Mouse (Mus musculus) embryo, embryonic 10 days (tissue): ENCODE measurements around the gene Ccdc50.

Experiments
- DNase-seq: peaks from one replicate; pipeline ENCODE4 v3.0.0-alpha.2; 2015; ENCODE audit warnings: low spot score

Gene Ccdc50

DNA sequence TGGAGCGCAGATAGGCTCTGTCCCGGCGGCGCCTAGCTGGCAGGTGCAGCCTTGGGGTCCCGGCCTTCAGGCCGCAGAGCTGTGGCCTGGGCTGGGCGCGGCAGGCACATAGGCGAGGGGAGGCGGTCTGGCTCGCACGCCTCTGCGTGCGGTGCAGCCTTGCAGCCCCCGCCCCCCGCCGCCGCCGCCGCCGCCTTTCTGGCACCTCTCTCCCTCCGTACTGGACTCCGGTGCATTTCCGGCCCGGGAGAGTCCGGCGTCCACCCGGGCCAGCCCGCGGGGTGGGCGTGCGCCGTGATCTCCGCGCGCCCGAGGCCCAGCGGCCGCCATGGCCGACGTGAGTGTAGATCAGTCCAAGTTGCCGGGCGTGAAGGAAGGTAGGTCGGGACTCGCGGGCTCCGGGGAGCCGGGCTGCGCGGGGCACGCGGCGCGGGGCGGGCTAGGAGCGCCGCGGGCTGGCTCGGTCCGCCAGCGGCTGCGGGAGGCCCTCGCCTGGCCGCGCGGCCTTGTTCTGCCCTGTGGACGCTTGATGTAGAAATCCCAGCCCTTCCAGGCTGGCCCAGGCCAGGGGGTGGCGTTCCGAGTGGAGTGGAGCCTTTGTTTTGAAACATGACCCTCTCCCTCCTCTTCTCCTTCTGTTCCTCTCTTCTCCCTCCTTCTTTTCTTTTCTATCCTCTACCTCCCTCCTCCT is at the start of gene Ccdc50:
Ccdc50 (plus strand) TSS at position 109 of the 691 bp plus-strand sequence.
- peak; percentile 84 for DNase-seq

DNA sequence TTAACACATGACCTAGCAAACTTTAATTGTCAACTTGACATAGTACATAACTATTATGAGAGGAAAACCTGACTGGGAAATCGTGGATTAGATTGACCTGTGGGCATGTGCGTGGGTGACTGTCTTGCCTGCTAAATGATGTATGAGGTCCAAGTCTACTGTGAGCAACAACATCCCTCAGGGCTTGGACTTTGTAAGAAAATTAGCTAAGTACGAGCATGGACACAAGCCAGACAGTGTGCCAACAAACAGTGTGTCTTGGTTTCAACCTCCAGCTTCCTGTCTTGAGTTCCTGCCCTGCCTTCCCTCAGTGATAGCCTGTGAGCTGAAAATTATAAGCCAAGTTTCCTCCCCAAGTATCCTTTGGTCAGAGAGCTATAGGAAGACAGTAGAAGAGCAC is 41.1 kb upstream of the Ccdc50 start:
- DNase-seq, result no peak

DNA sequence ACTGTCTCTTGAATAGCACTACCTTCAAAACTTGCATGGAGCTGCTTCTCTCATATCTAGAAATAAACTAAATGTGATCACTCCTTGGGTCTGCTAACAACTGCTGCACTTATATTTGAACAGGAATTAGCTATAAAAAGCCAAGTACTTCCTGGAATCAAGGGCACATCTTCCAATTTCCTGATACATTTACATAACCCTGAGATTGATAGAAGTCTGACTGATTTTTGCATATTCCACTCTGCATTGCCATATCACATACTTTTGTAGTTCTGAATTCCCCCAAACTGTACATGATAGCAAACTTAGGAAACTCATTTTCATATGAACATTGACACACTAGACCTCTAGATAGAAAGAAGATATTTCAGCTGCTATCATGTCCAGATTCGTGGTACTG is 40.3 kb upstream of the Ccdc50 start:
- DNase-seq, result no peak

DNA sequence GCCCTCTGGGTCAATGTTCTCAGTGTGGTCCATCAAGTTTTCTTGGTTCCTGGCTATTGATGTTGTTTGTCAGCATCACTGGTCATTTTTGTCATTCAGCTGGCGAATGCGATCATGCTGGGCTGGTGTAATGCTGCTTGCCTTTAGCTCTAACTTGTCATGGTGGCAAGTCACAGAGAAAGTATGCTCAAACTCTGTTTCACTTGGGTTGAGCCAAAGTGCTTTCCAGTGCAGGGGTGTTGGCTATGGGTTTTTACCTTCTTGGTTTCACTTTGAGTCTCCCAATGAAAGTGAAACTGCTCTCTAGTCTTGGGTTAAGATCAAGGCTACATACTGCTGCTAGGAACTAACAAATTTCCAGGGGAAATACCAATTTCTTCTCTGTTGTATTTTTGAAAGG is 39.4 kb upstream of the Ccdc50 start:
- DNase-seq, result no peak

DNA sequence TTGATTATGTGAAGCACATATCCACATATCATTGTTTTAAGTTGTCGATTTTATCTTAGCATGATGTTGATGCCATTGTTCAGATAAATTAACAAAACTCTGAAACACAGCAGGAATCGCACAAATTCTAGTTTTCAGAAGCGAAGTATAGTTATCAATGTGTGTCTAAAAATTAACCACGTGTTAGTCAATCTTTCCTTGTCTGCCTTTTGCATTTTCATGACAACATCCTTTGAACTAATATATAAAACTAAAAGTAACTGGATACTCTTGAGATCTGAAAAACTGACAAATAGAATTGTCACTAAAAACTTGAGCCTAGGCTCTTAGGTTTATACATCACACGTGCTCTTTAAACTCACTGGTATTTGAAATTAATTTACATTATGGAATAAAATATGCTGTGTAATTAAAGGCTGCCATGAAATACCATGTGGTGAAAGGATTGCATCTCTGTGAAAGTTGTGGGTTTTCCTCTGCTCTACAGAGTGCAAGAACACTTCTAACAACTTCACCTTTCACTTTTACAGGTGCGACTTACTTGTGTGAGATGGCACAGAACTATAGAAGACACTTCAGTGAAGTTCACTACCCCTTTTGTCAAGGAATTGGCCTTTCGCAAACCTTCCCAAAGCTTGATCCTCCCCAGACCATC is 38.7 kb upstream of the Ccdc50 start:
- no peak for DNase-seq

DNA sequence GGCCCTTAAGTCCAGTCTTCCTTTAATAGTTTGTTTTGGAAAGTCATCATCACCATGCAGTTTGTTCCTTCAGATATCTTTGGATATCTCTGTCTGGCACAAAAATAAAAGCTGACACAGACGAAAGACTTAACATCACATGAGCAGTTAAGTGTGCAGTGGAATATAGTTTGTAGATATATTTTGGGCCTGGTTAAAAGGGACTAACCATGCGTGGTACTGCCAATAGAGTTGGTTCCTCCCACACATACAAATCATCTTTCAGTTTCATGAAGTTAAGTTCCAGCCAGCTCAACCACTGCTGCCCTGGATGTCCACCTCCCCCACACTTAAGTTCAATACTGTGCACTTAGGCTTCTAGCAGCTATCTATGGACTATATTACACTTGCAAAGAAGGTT is 34.2 kb upstream of the Ccdc50 start:
- DNase-seq, result no peak

DNA sequence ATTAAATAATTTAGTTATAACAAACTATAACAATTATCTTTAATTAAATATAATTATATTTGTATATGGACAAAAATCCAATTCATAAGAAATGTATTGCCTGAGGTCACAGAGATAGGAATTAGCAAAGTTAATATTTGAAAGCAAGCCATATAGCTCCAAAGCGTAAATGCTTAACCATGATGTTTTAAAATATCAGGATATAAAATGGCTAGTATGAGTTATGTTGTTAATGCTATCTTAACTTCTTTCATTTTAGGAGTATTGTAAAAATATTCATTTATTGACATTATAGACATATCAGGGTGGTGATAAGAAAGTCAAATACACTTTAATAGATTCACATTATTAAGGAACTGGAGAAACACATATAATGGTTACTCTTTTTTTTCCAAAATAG is 28.6 kb upstream of the Ccdc50 start:
- DNase-seq, result no peak

DNA sequence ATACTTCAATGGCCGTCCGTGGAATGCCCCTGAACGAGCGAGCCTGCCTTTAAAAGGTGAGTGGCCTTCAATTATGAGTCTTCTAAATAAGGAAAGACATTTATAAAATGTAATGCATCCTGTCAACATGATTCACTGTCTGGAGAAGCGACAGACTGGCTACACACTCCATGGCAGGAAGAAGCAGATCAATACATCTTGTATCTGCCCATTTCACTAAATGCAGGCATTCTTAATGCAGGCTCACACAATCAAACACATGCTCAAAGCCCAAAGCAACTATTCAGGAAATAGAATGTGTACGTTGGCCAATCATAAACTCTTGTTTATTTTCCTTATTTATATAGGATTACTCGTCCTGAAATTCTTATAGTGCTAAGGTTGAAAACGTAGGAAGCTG is 18.5 kb upstream of the Ccdc50 start, which contains the start of gene Uts2b:
Uts2b (minus strand) TSS at position 49 of the 400 bp plus-strand sequence.
- DNase-seq, result no peak

DNA sequence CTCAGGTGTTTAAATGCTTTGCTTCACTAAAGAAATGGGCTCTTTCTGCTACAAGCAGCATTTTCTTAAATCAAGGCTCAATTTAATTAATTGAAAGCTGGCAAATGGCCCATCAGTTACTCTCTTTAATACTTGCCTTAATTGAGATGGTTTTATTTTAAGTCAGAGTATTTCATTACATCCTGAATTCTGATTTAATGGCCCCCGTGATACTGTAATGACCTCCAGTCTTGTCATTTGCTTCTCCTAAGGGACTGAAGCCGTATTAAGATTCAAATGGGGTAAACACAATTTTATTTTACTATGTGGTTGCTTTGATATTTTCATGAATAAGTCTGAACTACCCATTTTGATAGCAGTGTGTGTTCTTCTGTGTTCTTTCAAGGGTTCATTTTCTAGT is 18.0 kb upstream of the Ccdc50 start:
- DNase-seq, result no peak

DNA sequence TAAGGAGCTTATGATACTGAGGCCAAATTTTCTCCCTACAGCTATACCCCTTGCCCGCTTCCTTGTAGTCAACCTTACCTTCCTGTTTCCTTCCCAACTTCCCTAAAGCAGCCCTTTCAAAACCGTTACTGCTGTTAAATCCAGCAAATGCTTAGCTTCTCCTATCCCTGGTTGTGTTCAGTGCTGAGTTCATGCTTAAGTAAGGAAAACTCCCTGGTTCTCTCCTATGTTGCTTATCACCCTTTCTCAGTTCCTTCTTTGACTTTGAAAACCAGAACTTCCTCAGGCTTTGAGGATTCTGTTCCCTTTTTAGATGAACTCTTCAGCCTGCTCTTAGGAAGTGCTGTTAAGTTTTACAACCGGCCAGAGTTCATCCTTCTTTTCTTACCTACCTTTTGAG is 14.5 kb upstream of the Ccdc50 start:
- no peak for DNase-seq

DNA sequence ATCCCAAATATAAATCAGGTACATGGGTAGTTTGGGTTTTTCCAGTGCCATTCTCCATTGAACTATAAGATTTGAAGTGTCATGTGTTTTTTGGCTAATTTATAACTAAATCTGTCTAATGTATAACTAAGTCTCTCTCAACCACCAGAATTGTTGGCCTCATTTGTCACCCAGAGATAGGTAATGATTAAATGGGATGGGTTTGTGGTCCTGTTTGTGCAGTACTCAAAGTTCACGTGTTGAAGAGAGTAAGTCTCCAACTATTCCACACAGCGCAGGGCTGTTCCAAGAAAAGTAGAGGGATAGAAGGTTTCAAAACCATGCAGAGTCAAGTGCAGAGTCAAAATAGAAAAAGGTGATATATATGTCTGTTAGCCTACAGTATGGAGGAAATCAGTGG is 13.4 kb upstream of the Ccdc50 start:
- no peak for DNase-seq

DNA sequence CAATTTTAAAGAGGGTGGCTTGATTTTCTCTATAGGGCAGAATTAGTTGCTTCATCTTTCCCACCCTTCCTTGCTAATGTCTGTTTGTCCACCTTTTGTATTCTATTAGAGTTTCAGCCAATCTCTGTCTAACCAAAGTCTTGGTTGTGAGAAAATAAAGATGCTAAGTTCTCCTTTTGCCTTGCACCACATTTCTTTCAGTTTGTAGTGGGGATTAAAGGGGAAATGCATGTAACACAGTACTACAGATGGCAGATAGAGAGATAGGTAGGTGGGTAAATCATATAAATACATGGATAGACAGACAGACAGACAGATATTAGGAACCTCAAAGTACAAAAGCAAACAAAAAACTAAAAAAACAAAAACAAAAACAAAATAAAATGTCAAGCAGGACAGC is 12.1 kb upstream of the Ccdc50 start:
- DNase-seq, result no peak

DNA sequence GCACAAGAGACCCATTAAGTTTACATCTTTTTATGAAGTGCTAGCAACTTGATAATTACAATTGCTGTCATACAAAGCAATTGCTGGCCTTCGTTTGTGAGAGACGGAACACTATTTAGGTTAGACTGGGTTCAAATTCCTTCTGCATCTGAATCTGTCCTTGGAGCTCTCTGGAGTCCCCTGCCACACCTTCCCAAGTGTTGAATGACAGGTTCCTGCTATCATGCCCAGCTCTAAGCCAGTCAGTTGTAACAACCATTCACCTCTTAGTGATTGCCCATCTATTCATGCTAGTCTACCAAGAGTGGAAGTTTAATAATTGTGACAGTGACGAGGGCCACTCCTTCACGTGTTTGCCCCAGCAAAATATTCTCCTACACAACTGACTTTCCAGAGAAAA is 6.5 kb upstream of the Ccdc50 start:
- no peak for DNase-seq

DNA sequence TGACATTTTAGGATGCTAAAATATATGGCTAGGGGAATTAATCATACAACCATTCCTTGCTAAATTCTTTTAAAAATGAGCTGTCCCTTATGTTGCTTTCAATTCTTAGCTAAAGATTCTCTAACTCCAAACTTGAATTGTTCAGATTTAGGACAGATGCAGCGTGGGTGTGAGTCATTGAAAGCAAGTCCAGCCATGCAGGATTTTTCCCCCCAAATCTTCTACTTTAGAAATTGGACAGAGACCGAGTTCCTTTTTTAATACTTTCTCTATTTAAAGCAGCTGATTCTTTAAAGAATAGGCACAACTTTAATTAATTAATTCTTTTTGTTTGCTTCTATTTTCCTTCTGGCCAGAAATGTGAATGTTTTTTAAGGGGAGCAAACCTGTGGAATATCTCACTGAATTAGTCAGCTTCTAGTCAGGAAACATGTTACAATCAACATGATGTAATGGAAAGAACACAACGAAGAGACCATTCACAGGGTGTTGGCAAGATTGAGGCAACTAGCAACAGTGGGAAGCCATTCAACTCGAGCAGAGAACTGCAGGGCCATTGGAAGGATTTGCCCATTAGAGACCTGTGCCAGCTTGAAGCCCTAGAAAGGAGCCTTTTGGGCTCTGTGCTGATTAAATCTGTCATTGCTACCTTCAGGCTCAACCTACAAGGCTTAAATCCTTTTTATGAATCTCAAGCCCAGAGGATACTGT is 3.6 kb upstream of the Ccdc50 start:
- no peak for DNase-seq

DNA sequence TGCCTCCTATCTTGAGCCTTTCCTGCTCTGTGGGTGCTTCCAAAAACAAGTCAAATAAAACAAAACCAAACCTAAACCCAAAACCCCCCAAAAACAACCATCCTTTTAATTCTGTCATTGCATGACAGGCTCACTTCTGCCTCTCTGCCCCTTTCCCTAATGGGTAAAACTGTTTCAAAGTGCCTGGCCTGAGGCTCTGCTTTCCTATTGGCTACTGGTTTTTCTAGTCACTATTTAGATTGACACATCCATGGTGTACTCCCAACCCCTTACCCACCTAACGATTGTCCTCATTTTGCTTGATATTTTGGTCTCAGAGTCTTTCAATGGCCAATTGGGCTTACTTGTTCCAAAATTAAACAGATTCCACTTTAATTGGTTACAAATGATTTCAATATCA is 3.0 kb upstream of the Ccdc50 start:
- no peak for DNase-seq

DNA sequence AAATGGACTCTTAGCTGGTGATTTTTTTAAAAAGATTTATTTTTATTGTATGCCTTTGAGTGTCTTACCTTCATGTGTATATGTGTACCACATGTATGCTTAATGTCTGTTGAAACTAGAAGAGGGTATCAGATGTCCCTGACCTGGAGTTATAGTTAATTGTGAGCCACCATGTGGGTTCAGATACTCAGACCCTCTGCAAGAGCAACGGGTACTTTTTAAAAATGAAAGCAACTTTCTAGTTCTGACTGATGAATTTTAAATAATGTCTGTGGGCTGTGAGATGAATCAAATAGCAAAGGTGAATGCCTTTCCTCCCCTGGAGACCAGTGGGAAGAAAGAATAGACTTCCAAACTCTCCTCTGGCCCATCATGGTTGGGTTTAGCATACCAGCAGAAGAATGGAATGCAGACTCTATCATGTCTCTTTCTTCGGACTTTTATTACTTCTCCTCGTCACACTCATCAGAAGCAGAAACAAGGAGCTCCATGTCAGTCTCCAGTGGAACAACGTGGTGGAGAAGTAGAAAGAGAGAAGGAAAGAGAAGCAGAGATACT is 1.7 kb upstream of the Ccdc50 start:
- DNase-seq, result no peak

DNA sequence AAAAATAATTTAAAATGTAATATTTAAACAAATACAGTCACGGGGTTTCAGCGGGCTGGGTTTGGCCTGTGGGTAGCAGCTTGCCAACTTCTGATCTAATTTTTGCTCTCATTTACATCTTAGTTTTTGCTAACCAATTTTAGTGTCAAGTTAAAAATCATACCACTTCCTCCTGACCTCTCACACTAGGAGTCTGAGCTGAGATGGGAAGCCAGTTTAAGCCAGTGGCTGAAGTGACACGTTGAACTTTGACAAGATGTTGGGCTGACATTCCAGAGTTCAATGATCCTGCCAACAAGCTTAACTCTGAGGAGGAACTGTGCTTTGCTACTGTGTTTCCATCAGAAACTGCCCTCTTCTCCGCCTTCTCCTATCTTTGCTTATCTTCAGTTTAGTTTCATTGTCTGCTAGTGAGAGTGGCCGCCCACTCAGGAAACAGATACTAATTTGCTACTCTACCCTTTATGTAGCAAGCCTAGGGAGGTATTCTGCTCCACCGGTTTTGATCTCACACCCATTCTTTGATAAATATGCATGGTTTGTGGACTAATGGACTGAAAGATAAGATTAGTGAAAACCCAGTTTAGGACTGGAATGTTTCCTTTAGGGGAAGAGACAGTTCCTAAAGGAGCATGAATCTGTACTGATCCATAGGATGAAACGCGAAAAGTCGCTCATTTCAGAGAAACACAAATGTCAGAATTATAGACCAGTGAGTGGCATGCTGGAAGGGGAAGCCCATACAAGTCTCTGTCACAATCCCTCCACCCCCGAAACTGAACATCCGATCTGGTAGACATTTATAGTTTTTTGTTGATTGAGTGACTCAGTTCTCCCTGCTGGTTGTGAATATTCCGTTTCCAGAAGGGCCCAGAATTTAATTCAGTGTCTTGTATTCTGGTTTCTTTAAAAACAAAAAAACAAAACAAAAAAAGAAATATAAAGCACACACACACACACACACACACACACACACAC is 746 bp upstream of the Ccdc50 start:
- peak; percentile 6 for DNase-seq

DNA sequence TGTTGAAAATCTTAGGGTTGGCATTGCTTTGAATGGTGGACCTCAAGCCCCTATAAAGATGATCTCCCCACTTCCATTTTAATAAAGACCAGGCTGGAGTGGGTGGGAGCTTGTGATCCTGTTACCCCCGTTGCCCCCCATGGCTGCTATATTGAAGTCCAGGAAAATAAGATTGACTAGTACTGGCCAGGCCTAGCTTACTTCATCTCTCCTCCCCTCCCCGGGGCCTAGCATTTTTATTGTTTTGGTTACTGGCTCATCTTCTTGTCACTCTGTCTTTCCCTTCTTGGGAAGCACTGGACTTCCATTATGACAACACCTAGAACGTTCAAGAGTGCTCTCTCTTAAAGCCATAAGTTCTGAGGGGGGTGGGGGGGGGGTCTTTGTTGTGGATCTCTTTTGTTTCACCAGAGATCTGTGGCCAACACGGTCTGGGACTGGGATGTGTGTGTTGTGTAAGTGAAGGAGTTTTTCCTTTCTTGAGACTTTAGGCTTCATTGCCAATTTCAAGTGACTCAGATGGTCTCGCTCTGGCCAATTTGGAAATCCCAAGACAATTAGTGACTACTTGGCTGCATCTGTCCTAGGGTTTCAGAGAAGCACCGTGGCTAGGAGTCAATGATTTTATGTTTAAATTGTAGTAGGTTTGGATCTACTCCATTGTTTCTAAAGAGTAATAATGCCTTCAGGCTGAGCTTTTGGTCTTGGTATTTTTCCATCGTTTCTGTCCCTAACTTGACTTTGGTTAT is 1.0 kb downstream of the Ccdc50 start:
- DNase-seq, result peak; percentile 10

DNA sequence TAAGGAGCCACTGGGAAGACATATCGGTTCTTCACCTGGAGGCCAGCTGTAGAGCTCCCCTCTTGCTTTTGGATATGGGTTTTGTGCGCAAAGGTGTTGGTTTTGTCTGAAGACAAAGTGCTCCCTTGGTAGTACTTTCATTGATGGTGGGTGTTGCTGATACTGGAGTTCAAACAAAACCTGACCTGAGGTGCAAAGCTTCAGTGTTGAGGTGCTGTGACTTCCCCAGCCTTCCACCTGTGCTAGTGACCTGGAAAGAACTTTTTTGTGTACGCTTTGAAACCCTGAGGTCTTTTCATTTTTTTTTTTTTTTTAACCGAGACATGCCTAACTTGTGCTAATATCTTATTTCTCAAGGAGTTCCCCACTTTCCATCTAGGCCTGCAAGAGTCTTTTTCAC is 1.6 kb downstream of the Ccdc50 start:
- DNase-seq, result no peak

DNA sequence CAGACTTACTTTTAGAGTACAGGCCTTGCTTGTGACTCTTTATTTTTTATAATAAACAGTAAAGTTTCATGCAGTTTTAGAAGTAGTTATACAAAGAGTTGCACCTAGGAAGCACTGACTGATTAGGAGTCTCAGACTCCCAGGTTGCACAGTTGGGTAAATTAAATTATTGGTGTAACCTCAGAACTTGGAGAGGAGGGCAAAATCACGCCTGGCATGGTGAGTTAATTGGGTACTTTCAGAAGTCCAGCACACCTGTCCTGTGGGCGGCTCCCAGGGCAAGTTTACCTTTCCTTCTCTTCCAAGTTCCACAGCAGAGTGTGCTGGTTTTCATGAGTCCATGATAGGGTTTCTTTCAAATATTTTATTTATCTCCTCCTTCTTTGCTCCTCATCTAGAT is 3.2 kb downstream of the Ccdc50 start:
- DNase-seq, result no peak
